Mouse (Mus musculus) retina, postnatal 7 days (tissue): ENCODE measurements around the gene Uqcc1.
"Not testable (repeated sequence)": the region's sequence is repeated elsewhere in the genome, so short reads cannot be mapped to it uniquely, and the experiment has no call there.

Experiments
- DNase-seq: peaks from one replicate; pipeline ENCODE4 v3.0.0-alpha.2; 2012; ENCODE audit warnings: low read depth, low spot score

The Uqcc1 gene

DNA sequence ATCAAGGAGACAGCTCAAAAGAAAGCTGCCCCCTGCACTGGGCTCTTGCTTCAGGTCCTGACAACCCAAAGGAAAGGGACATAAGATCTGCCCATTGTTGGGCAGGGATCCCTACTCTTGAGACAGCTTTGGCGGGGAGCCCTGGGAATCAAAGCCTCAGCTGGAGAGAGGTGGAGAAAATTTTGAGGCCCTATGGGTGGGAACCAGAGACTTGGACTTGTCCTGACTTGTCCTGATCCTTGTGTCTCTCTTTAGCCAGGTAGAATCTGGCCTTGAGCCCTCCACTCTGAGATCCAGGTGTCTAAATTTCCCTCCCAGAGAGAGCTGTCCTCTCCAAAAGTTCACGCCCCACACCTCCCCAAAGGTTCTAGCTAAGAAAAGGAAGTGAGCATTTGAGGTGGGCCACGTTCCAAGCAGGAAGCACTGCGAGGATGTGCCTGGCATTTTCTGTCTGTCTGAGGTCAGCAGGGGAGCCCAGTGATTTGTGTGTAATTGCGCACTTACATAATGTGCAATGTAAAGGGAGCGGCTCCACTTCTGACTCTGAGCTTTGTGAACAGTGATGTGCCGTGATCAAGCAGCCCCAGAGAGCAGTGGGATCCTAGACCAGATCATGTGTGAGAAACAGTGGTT is 9.9 kb upstream of the Uqcc1 start:
- DNase-seq: no peak

DNA sequence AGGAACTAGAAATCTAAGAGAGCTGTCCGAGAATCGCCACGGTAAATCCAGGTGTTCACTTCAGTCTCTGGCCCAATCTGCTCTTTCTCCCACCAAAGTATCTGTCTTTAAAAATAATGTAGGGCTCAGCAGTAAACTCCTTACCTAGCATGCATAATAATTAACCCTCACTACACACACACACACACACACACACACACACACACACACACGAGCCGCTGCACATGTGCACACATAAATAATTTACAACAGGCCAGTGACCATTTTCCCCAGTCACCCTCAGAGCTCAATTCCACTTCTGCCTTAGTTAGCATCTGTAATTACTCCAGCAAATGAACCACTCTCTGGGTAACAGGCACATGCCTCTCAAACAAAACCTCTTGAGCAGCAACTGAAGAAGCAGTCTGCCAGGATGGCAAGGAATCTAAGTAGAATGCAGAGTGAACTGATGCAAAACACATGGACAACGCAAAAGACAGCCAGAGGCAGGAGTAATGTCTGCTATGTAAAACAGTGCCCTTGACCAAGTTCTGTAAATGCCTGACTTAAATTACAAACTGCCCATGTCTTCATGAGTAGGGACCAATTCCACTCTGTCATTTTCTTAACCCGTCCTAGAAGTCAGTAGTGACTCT is 1.3 kb downstream of the Uqcc1 start:
- DNase-seq: no peak

DNA sequence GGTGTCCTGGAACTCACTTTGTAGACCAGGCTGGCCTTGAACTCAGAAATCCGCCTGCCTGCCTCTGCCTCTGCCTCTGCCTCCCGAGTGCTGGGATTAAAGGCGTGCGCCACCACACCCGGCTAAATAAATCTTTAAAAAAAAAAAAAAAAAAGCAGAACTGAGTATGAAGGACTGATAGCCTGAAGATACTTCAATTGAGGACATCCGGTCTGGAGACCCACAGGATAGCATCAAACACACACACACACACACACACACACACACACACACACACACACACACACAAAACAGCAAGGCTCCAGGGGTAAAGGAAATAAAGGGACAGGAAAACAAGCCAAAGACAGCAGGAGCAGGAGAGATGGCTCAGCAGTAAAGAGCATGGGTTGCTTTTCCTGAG is 4.9 kb downstream of the Uqcc1 start:
- not testable (repeated sequence) for DNase-seq

DNA sequence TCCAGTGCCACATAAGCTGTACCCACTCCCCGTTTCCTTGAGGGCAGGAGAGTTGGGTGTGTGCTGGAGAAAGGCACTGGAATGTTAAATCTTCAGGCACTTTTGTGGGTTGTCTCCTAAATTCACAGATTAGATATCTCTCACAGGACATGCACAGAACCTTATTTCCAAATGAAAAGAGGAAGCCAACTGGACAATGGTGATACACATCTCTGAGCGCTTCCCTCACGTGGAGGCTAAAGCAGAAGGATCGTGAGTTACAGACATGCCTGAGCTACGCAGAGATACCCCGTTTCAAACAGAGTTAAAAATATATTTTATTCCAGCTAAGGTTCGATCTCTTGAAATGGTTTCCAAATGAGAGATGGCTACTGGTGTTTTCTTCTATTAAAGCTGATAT is 7.0 kb downstream of the Uqcc1 start:
- DNase-seq: no peak

DNA sequence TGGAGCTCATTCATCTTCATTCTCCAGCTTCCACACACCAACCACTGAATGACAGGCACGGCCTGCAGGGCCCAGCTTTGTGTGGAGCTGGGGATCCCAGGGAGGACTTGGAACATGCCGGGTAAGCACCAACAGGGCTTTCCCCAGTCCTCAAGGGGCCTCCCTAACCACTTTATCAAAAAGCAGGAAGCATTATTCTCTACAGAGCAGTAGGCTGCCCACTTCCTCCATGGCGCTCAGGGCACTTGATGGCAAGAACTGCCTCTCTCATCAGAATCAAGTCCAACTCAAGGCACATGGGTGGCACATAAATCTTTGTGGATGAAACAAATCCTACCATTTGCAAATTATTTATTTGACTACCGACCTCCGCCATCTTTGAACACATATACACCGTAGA is 15.4 kb downstream of the Uqcc1 start:
- DNase-seq: no peak

DNA sequence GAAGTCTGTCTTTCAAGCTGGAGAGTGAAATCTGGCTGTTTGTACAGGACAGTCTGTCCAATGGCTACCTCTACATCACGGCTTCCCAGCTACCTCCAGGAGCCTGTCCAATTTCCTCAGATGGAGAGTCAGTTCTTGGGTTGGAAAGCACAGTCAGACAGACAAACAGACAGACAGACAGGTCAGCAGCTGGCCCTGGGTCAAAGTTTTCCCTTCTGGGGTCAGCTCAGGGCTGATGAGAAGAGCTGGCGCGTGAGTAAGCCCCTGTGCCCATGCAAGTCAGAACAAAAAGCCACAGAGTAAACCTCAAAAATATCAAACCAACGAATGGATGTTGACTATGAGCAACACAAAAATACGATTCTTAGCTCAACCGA is 26.5 kb downstream of the Uqcc1 start:
- no peak for DNase-seq

DNA sequence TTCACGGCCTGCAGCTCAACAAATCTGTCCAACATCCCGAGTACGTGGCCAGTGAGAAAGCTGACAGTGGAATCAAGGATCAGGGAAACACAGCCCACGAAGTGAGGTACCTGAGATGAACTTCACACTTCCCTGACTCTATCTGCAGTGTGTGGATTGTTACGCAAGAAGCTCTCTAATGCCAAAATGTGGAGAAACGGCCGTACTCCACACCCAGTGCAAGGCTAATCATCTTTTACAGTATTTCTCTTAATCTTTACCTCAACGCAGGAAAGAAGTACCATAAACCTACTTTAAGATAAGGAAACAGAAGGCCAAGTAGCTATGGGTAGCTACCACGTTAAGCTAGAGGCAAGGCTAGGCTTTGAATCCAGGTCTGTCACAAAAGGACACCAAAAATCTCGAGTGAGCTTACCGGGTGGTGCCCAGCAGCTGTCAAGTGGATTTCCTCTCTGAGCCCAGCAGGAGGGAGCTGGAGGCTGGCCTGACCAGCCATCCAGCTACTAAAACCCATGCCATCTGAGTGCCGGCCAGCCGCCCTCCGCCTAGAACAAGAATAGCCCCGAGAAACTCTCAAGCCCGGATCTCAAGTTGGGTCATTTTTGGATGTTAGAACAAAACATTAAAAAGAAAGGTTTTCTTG is 27.0 kb downstream of the Uqcc1 start:
- DNase-seq: no peak

DNA sequence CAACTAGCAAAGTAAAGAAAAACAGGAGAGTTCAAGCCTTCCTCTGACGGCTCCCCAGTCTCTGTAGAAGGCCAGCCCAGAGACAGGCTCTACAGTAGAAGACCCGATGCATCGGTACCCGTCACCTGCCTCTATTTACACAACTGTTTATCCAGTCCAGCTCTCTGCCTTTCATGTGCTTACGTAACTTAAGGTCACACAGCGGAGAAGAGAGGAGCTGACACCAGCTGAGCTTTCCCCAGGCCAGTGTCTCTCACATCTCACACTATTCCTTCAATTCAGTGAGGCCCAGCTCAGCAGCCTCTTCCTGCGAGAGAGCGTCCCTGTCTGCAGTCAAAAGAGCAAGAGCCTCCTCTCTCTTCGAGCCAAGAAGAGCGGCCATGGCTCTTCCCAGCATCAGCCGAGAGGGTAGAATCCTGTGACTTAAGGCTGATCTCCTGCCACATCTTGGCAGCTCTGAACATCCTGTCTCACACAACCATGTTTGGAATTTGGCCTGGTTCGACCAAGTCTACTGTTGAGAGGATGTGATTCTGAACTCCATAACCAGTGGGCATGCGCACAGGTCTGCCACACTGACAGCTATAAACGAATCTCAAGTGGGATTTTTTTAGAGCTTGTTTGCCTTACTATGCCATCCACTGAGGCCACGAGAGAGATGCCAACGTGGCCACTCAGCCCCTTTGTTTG is 34.9 kb downstream of the Uqcc1 start:
- no peak for DNase-seq

DNA sequence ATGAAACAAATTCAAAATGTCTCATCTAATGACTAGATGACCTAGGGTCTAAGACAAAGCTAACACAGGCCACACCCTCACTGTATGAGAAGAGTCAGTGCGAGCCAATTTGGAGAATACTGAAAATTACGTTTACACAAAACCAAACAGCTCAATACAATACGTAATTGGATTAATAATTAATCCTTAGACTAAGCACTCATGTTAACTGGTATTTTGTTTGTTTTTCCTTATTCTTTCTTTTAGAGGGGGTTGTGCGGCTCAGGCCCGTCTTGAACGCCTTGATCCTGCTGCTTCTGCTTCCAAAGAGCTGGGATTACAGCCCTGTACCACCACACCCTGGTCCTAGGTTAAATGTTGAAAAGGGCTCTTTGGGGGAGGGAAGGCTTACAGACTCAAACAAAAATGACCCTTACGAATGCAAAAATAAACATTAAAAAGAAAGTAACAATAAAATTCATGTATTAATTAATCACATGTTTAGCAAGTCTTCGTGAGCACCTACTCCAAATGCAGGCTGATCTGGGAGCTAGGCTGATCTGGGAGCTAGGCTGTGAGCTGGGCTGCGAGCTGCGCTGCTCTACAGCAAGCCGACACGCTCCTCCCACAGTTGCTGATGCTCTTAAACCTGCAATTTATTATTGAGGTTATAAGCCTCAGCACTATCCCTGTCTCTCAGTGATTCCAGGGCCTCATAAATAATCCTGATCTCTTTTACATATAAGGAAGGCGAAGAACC is 35.6 kb downstream of the Uqcc1 start:
- DNase-seq: no peak

DNA sequence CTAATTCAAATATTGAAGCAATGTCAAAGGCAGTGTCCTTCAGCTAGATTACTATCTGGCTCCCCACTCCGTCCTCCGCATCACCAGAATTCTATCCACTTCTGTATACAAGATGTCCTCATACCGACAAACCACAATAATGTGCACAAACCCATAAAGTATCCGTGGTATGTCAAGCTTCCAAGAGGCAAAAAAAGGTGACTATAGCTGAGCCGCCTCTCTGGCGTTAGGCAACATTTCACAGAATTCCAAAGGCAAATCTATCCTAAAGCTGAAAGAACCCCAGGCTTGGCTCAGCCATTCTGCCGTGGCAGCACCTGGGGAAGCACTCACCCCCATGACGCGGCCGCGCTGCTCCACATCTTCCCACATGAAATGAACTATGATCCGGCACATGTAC is 43.3 kb downstream of the Uqcc1 start:
- no peak for DNase-seq

DNA sequence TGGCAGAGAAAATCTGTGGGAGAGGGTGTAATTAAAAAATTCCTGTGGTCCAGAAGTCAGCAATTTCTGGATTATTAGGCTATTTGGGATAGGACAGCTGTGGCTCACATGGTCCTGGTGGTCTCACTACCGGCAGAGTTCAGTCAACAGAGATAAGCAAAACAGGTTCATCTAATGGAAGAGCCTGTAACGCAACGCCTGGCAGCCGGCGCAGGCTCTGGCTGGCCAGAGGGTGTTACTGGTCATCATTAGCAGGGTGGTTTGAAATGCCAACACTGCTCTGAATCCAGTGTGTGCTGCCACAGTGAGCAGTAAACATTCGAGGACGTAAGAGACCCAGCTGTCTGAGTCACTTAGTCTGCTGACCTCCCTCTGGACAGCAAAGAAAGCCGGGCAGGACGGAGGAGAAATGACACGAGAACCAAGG is 44.8 kb downstream of the Uqcc1 start:
- no peak for DNase-seq

DNA sequence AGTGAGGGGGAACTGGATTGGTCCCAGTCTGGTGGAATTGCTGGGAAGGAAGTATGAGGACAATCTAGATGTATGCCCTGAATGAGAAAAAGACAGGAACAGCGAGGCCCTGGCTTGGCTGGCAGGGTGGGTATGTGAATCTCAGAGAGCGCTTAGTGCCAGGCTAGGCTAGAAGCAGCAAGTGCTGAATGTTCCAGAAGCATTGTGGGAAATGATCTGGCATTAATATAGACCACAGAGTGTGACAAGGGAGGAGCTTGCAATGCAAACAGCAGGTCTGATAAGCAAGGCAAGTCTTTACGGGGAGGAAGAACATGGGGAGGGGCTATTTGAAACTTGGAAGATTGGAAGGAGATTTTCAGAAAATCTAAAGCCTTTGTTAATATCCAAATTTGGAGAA is 48.0 kb downstream of the Uqcc1 start:
- no peak for DNase-seq

DNA sequence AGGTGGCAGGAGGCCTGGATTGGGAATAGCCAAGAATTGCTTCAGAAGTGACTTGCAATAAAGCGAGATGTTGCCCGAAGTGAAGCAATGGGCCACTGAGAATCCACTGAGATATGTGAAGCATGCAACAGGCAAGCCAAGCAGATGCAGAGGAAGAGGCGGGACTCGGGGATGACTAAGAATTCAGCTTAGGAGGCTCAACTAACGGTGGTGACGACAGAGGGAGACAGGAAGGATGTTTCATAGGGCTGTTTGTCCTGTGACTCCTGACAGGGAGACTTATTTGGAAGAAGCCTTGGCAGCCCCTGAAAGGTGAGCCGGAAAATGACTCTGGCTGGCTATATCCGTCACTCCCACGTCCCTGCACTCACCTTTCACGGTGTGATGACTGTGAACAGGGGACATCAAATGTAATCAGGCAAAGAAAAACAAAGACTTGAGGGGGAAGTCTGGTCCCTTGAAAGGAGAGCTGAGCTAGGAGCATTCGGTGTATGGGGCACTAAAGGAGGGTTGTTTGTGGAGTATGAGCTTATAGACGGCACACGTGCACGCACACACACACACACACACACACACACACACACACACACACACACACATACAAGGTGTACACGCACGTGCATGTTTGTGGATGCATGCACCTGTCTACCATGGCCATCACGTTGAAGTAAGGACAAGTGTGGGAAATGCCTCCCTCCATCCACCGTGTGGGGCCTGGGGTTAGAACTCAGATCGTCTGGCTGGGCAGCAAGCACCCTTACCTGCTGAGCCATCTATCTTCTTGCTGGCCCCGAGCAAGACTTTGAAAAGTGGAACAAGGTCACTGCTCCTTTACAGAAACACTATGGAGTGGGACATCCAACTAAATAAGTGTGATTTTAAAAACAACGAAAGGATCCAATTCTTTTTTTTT is 50.9 kb downstream of the Uqcc1 start:
- DNase-seq: no peak

DNA sequence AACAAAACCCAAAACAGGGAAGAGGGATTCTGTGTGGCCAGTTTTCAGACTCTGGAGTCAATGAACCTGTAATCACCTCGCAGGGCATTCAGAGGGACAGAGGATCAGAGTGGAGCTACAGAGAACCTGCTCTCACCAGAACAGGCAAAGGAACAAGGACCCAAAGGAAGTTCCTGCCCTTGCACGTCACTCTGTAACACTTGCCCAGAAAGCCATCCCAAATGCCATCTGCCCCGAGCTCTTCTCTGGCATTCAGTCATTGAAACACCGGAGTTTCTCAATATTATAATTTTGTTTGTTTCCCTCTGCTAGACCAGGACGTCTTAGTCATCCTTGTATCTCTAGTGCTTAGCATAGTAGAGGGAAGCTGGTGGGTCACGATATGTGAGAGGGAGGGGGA is 56.5 kb downstream of the Uqcc1 start:
- no peak for DNase-seq

DNA sequence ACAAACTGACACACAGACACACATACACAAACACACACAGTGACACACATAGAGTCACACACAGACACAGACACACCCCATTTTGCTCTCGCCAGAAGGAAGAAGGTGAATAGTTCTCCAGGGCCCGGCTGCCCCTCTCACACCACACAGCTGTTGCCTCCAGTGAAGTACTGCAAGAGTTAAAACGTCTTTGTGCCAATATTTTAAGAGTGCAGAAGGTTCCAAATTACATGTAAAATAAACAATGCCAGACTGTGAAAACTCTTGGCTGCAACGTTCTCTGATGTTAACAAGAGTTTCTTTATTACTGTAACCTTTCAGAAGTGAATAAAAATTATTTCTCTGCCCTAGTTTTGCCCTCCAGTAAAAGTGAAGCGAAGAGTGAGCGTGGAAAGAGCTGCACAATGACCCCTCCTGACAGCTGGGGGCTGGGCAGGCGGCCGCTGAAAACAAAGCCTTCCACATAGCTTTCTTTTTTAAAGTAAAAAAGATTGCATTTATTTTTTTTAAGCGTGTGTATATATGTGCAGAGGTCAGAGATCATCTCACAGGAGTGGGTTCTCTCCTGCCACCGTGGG is 57.1 kb downstream of the Uqcc1 start:
- DNase-seq: no peak

DNA sequence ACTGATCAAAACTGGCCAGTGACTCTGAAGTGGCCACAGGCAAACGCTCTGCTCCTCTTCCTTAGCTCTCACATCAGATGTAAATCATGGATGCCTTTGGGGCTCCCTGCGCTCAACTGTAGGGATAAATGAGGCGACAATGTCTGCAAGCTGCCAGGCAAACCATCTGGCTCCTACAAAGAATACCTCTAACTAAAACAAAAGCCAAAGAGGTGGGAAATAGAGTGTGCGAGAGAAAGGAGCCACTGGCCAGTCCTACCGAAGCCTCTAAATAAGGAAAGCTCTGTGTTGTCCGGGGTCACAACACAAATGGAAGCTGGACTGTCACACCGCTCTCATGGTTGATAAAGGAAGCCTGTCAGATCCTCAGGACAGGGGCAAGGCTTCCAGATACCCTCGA is 57.6 kb downstream of the Uqcc1 start:
- no peak for DNase-seq

DNA sequence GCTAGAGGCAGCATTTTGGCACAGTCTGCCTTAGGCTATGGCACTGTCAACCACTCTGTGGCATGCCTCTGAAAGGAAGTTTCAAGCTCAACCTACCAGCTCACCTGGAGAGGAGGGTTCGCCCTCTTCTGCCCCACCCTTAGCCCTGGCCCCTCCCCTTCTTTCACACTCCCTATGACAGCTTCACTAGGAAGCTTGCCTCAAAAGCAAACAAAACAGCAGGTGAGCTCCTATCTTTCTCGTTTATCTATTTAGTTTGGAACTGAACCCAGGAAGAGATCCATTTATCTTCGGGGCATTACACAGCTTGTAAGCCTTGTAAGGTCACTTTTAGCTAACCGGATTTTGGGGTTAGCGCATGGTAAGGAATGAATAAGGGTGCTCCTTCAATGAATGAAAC is 60.3 kb downstream of the Uqcc1 start:
- no peak for DNase-seq

DNA sequence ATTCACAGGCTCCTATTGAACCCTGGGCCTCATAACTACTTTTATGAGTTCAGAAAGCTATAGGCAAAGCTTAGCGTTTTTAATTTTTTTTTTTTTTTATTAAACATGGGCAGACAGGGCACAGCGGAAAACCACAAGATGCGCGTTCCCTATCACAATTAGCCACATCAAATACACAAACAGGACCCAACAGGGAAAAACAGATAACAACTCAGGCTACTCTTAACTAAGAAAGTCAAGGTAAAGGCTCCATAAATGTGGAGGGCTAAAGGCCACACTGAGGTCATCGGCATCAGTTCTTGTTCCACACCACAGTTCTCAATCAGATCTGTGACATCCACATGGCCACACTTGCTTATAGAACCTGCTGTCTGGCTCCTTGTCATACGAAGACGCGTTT is 61.8 kb downstream of the Uqcc1 start:
- no peak for DNase-seq

DNA sequence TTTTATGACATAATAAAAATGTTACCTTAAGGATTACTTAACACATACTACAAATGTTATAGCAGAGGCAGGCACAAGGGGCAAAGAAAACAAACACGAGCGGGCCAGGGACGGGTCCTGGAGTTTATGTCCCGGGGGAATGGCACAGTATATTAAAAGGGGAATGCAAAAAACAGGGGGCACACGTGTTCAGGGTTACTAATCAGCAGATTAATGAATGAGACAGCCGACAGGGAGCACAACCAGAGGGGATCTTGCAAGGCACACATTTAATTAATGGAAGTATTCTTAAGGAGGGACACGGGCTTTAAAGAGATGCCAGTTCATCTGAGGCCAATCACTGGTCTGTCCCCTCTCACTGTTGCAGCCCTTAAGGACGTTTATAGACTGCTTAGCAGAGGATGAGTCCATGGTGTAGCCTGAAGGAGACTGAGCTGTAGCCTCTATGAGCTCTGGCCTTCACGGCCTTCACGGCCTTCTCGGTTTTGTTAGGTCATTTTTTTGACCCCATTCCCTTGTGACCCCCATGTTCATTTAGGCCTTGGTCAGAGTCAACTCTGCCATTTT is 66.7 kb downstream of the Uqcc1 start:
- no peak for DNase-seq

DNA sequence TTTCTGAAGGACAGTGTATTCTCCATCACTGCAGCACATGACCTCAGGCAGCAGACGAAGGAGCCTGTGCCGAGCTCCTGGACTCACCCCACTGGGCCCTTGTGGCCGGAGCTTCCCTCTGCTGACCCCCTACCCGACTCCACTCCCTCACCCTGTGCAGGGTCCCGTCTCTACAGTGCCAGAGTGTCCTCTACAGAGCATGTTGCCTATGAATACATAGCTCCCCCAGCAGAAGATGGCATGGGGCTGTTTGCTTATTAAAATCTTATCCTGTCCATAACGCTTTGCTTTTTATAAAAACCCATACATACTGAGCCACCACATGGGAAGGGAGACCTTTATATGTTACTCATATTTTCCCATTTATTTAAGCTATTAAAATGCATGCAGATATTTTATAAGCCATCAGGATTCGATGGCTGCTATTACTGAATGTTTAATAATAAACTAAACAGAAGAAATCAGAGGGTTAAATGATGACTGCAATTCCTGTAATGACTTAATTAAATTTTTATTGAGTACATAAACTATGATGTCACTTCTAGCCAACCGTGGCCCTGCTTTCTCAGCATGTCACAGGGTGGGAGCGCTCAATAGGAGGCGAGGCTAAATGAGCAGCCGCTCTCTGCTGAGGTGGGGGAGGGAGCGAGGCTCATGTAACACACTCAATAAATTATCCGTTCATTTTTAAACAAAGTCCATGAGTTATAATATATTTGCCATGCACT is 67.4 kb downstream of the Uqcc1 start:
- no peak for DNase-seq
